Mouse (Mus musculus) kidney, postnatal 14 days (tissue): ENCODE data around the gene Pptc7.

ENCODE experiments used
- DNase-seq: peaks from one replicate; pipeline ENCODE4 v3.0.0; 2022; ENCODE audit warnings: mixed read lengths

The Pptc7 gene

GRCm38 (mm10) chr5:122336554-122337294 lies 52.6 kb downstream of the Pptc7 start:
- no peak for DNase-seq

- no peak for DNase-seq
Observed at GRCm38 (mm10) chr5:122342874-122343273, 58.7 kb downstream of the Pptc7 start.

- DNase-seq = no peak
Observed at GRCm38 (mm10) chr5:122343768-122344167, 59.6 kb downstream of the Pptc7 start.

- peak; percentile 80 for DNase-seq
Observed at GRCm38 (mm10) chr5:122344260-122344659, 60.1 kb downstream of the Pptc7 start.

- no peak for DNase-seq
Observed at GRCm38 (mm10) chr5:122345777-122346176, 61.6 kb downstream of the Pptc7 start.

GRCm38 (mm10) chr5:122353807-122354491 lies 69.8 kb downstream of the Pptc7 start, which contains the start of the genes Rad9b and Vps29:
Gene Rad9b, minus strand, starts transcription at chr5:122354233.
Gene Vps29, plus strand, starts transcription at chr5:122354369.
- peak; percentile 99 for DNase-seq

GRCm38 (mm10) chr5:122354492-122355067 lies 70.4 kb downstream of the Pptc7 start:
- DNase-seq = no peak

GRCm38 (mm10) chr5:122371591-122372191 lies 87.5 kb downstream of the Pptc7 start, which contains the start of gene Gpn3:
Gene Gpn3, plus strand, starts transcription at chr5:122371876.
- DNase-seq = no peak

- DNase-seq = peak; percentile 99
Observed at GRCm38 (mm10) chr5:122372192-122372769, 88.1 kb downstream of the Pptc7 start, which contains the start of gene Fam216a. Gene Fam216a, minus strand, starts transcription at chr5:122372364.

GRCm38 (mm10) chr5:122372878-122373277 lies 88.7 kb downstream of the Pptc7 start:
- DNase-seq = no peak
